Mouse (Mus musculus): Measurements from ENCODE around the gene Ndufa11.

DNA sequence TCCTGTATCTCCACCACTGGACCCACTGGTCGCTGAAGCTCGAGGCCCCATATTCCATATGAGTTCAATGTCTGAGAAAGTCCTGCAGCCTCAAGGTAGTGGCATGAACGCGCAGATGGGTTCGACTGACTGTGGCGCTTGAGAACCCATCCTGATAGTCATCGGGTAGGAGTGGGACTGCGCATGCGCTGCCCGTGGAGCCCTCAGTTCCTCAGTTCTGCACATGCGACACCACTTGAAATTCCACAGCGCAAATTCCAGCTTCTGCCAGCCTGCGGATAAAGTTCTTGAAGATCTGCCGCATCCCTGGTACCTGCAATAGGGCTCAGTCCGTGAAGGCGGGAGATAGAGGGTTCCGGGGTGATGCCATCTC, 23.2 kb downstream of the Ndufa11 start:
- no peak for TF ChIP-seq CTCF (IDR thresholded peaks at IDR 0.05; ENCODE audit: low read depth)
- no peak for TF ChIP-seq EP300 (IDR thresholded peaks at IDR 0.05; ENCODE audit: low read depth)
